Mouse (Mus musculus) stomach, postnatal 0 days (tissue): ENCODE data around the gene Mmp24. TPM values are rescaled to one million over a fixed set of nuclear protein-coding genes. Genes with fewer than 3 reads are reported as not detected.
A peak's percentile ranks its signal among the peaks of the same experiment; 100 is the strongest.

Source experiments
- ATAC-seq: fragments of 200-750 bp; cut with Nextera tagmentation; 2 replicates; pipeline ENCODE4 v1.8.0; 2017; ENCODE audit not compliant: low FRiP score, low TSS enrichment
- DNase-seq: peaks from one replicate; pipeline ENCODE4 v3.0.0-alpha.2; 2016; ENCODE audit warnings: low spot score
- H3K27ac ChIP-seq: fragments of 300-500 bp; sonication (generic); replicated peaks from 2 replicates; pipeline ENCODE4 v1.5.1; 2014; ENCODE audit warnings: mild to moderate bottlenecking, control low read depth
- H3K27me3 ChIP-seq: fragments of 300-500 bp; sonication (generic); 2 replicates; pipeline ENCODE4 v1.6.1; 2014; ENCODE audit warnings: low read length; ENCODE audit not compliant: control insufficient read depth, insufficient read depth
- H3K36me3 ChIP-seq: fragments of 300-500 bp; sonication (generic); 2 replicates; pipeline ENCODE4 v1.6.1; 2014; ENCODE audit warnings: low read length, mixed read lengths; ENCODE audit not compliant: control insufficient read depth, insufficient read depth
- H3K4me1 ChIP-seq: fragments of 300-500 bp; sonication (generic); replicated peaks from 2 replicates; pipeline ENCODE4 v1.6.1; 2014; ENCODE audit warnings: antibody characterized with exemption; ENCODE audit not compliant: control insufficient read depth, insufficient read depth
- H3K4me2 ChIP-seq: fragments of 300-500 bp; sonication (generic); replicated peaks from 2 replicates; pipeline ENCODE4 v1.6.1; 2014; ENCODE audit warnings: low read depth, mild to moderate bottlenecking, control low read depth, moderate library complexity
- H3K4me3 ChIP-seq: fragments of 300-500 bp; sonication (generic); 2 replicates; pipeline ENCODE4 v1.5.1; 2014; ENCODE audit warnings: low read depth, low read length, control low read depth
- H3K9ac ChIP-seq: fragments of 300-500 bp; sonication (generic); 2 replicates; pipeline ENCODE4 v1.6.1; 2014; ENCODE audit warnings: mild to moderate bottlenecking, low read length, control low read depth, mixed read lengths
- H3K9me3 ChIP-seq: fragments of 300-500 bp; sonication (generic); 2 replicates; pipeline ENCODE4 v1.6.1; 2016; ENCODE audit warnings: low read length; ENCODE audit not compliant: control insufficient read depth
- CTCF ChIP-seq: IDR thresholded peaks from 2 replicates; pipeline ENCODE4 v1.5.1; 2016; ENCODE audit warnings: antibody characterized with exemption, low read depth, mild to moderate bottlenecking, moderate library complexity
- EP300 ChIP-seq: optimal IDR thresholded peaks from 2 replicates; pipeline ENCODE3; 2016; ENCODE audit warnings: antibody characterized with exemption
- WGBS: fragments of 180-500 bp; shearing (Covaris S2); extraction: QIAGEN DNeasy Blood & Tissue Kit; methylation state at CpG from one replicate; pipeline ENCODE4 v1.1.7; 2014; 5-methylcytosine and 5-hydroxymethylcytosine counted together
- polyA plus RNA-seq: library from polyadenylated mRNA; unstranded; fragments of >200 nt; fragmentation: Nextera tagmentation; extraction: Ambion mirVana; gene quantifications from 2 replicates; pipeline ENCODE4 v1.2.1, GENCODE M21; 2015

The Mmp24 gene
- polyA plus RNA-seq, 1 experiment from 2014 or later = 0.23 TPM

DNA sequence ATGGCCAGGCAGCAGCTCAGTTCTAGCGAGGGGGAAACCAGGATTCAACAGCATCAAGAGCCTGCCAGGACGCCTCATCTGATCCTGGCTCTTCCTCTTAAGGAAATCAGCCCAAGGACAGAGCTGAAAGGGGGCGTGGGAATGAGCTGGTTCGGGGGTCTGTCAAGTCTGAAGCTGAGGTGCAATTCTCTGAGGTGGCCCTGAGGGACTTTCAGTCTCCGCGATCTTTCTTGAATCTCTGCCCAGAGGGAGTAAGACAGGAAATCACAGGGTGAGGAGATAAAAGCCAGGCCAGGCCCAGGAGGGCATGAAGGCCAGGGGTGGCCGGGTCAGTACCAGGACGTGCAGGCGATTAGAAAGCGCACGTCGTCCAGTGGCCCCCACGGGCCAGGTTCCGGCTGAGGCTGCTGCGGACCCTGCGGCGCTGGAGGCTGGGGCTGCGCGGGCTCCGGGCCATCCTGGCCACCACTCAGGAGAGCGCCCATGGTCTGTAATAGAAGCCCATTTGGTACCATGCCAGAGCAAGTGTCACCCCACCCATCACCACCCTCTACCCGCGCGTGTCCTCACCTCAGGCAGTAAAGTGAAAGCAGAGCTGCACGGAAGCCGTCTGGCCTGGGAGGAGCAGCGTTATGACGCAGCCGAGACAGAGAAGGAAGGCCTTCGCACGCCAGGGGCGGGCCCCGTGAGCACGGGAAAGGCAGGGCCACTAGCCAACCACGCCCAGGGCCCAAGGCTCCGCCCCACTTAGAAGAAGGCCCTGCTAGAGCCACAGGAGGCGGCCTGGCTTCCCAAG is 43.7 kb downstream of the Mmp24 start:
- peak overlapping the region; percentile 96 for H3K27ac ChIP-seq
- H3K9me3 ChIP-seq = no peaks in the 10 kb centered on the region
- peak overlapping the region; percentile 82 for H3K4me3 ChIP-seq
- peaks cover 11% of the 10 kb centered on the region for H3K36me3 ChIP-seq
- peak; percentile 88 for ATAC-seq
- H3K4me1 ChIP-seq = peaks cover 7% of the 10 kb centered on the region; the same call in 1 of the 2 replicates
- TF ChIP-seq EP300 = no peak
- no peak for TF ChIP-seq CTCF
- H3K9ac ChIP-seq = peak overlapping the region; percentile 92
- no peaks in the 10 kb centered on the region for H3K27me3 ChIP-seq
- H3K4me2 ChIP-seq = peak overlapping the region; percentile 91
- DNase-seq = peak; percentile 98
- WGBS = 1% methylated on average over 37 of the region's 37 CpGs

DNA sequence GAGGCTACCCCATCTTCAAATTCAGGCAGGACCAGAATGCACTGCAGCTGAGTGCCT is 44.1 kb downstream of the Mmp24 start, which contains the start of gene BC029722:
BC029722 (minus strand) TSS at position 35 of the 57 bp plus-strand sequence.
- Histone ChIP-seq H3K4me2 (peak within 1 kb of the TSS; percentile 91), H3K4me3 (peak within 1 kb of the TSS; percentile 82), H3K4me1 (peaks cover 7% of the 10 kb centered on the region; the same call in 1 of the 2 replicates), H3K36me3 (peaks cover 11% of the 10 kb centered on the region), H3K9me3 (no peaks in the 10 kb centered on the region), H3K27ac (peak within 1 kb of the TSS; percentile 96), H3K9ac (peak within 1 kb of the TSS; percentile 92), H3K27me3 (no peaks in the 10 kb centered on the region)
- no peak for DNase-seq
- TF ChIP-seq CTCF (no peak), EP300 (no peak)
- ATAC-seq = no peak

DNA sequence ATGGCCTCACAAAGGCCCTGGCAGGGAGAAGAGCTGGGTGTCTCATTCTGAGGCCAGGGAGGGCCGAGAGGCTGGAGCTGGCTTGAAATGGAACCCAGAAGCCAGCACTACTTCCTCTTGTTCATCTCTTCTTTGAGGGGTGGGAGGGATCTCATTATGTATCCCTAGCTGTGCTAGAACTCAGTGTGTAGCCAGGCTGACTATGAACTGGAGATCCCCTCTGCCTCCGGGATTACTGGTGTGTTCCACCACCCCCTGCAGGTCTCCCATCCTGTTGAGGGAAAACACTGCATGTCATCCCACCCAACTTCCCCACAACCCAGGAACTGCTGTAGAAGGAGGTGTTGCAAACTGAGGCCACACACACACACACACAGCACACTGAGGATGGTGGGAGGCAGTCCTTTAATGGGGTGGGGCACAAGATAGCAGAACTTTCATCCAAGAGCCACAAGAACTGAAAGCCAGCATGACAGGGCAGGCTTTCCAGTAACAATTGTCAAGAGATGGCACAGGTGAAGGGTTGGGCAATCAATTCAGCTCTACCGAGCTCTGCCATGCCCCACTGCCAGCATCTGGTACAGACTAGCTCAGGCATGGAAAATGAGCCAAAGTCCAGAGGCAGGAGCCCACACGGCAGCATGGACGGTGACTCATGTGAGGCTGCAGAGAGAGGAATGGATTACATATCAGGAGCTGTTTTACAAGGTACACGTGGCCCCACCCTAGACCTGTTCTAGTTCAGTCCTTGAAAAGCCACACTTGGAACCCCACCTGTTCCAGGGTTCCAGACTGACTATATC is 44.5 kb downstream of the Mmp24 start:
- H3K27ac ChIP-seq = peak overlapping the region; percentile 96
- H3K9ac ChIP-seq = peak overlapping the region; percentile 92
- H3K4me3 ChIP-seq = peak overlapping the region; percentile 82; the same call in 1 of the 2 replicates
- peak; percentile 85 for ATAC-seq
- peaks cover 11% of the 10 kb centered on the region for H3K36me3 ChIP-seq
- TF ChIP-seq CTCF (no peak), EP300 (no peak)
- H3K4me2 ChIP-seq = peak overlapping the region; percentile 91
- H3K27me3 ChIP-seq = no peaks in the 10 kb centered on the region
- no peaks in the 10 kb centered on the region for H3K9me3 ChIP-seq
- peaks cover 7% of the 10 kb centered on the region; the same call in 1 of the 2 replicates for H3K4me1 ChIP-seq
- DNase-seq = peak; percentile 86
- 38% methylated on average over 6 of the region's 6 CpGs for WGBS

DNA sequence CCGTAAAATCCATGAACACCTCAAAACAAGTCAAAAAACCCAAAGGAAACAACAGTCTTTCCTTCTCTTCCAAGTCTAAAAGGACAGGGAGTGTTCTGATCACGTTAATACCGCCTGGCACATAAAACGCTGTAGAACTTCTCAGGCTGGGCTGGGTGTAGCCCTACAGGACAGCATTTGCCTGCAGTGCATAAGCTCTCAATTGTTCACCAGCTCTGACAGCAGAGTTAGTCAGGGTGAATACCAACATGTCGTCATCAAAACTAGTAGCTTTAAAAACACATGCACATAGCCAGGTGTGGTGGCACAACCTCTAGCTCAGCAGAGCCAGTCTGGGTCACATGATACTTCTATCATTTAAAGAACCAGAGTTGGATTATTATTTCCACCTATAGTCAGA is 45.6 kb downstream of the Mmp24 start:
- H3K9ac ChIP-seq = no peak overlapping the region
- ATAC-seq (peak; percentile 18), DNase-seq (peak; percentile 37)
- no peaks in the 10 kb centered on the region for H3K9me3 ChIP-seq
- H3K4me1 ChIP-seq = peaks cover 7% of the 10 kb centered on the region; the same call in 1 of the 2 replicates
- H3K4me3 ChIP-seq = no peak overlapping the region
- TF ChIP-seq EP300 = no peak
- no peak for TF ChIP-seq CTCF
- no peak overlapping the region for H3K4me2 ChIP-seq
- WGBS = 63% methylated on average over 5 of the region's 5 CpGs
- H3K27me3 ChIP-seq = no peaks in the 10 kb centered on the region
- peak overlapping the region; percentile 96 for H3K27ac ChIP-seq
- peaks cover 11% of the 10 kb centered on the region for H3K36me3 ChIP-seq

GRCm38 (mm10) chr2:155823722-155824121 is 48.6 kb downstream of the Mmp24 start:
- no peak overlapping the region for H3K27ac ChIP-seq
- WGBS = 89% methylated on average over 8 of the region's 8 CpGs
- 0 out of 2 replicates have a peak, but pooled peaks cover 7% of the 10 kb centered on the region for H3K4me1 ChIP-seq
- no peaks in the 10 kb centered on the region for H3K27me3 ChIP-seq
- peaks cover 11% of the 10 kb centered on the region for H3K36me3 ChIP-seq
- ATAC-seq = no peak
- no peaks in the 10 kb centered on the region for H3K9me3 ChIP-seq
- H3K9ac ChIP-seq = no peak overlapping the region
- DNase-seq = no peak
- no peak overlapping the region for H3K4me3 ChIP-seq
- no peak overlapping the region for H3K4me2 ChIP-seq
- TF ChIP-seq EP300 (no peak), CTCF (no peak)
